Mouse (Mus musculus) heart, embryonic 16.5 days (tissue): ENCODE data around the gene Tmprss9. TPM values are rescaled to one million over a fixed set of nuclear protein-coding genes. Genes with fewer than 3 reads are reported as not detected.
"Not testable (repeated sequence)": the region's sequence is repeated elsewhere in the genome, so short reads cannot be mapped to it uniquely, and the experiment has no call there.

Experiments used
- ATAC-seq: fragments of 200-750 bp; cut with Nextera tagmentation; replicated peaks from 2 replicates; pipeline ENCODE4 v1.8.0; 2017; ENCODE audit warnings: moderate number of reproducible peaks; ENCODE audit not compliant: insufficient read depth, low FRiP score; ENCODE audit errors: extremely low read depth
- H3K27ac ChIP-seq: fragments of 300-500 bp; sonication (generic); 2 replicates; pipeline ENCODE4 v1.5.1; 2014; ENCODE audit warnings: mild to moderate bottlenecking, low read length, control low read depth, moderate library complexity
- H3K27me3 ChIP-seq: fragments of 300-500 bp; sonication (generic); 2 replicates; pipeline ENCODE4 v1.6.1; 2014; ENCODE audit warnings: low read length, mixed read lengths; ENCODE audit not compliant: control insufficient read depth, insufficient read depth
- H3K36me3 ChIP-seq: fragments of 300-500 bp; sonication (generic); 2 replicates; pipeline ENCODE4 v1.6.1; 2014; ENCODE audit not compliant: control insufficient read depth, insufficient read depth
- H3K4me1 ChIP-seq: fragments of 300-500 bp; sonication (generic); 2 replicates; pipeline ENCODE4 v1.6.1; 2014; ENCODE audit warnings: low read length, mixed read lengths; ENCODE audit not compliant: control insufficient read depth, insufficient read depth
- H3K4me2 ChIP-seq: fragments of 300-500 bp; sonication (generic); 2 replicates; pipeline ENCODE4 v1.6.1; 2014; ENCODE audit warnings: low read depth, mild to moderate bottlenecking, control low read depth, low read length
- H3K4me3 ChIP-seq: fragments of 300-500 bp; sonication (generic); 2 replicates; pipeline ENCODE4 v1.5.1; 2014; ENCODE audit warnings: mild to moderate bottlenecking, control low read depth, low read length
- H3K9ac ChIP-seq: fragments of 300-500 bp; sonication (generic); 2 replicates; pipeline ENCODE4 v1.6.1; 2014; ENCODE audit warnings: low read length, control low read depth
- H3K9me3 ChIP-seq: fragments of 300-500 bp; sonication (generic); replicated peaks from 2 replicates; pipeline ENCODE4 v1.6.1; 2016; ENCODE audit warnings: low read length; ENCODE audit not compliant: control insufficient read depth
- WGBS: fragments of 180-500 bp; shearing (Covaris S2); extraction: QIAGEN DNeasy Blood & Tissue Kit; methylation state at CpG from one replicate; pipeline ENCODE4 v1.1.7; 2014; 5-methylcytosine and 5-hydroxymethylcytosine counted together
- polyA plus RNA-seq: library from polyadenylated mRNA; unstranded; fragments of >200 nt; fragmentation: Nextera tagmentation; extraction: Ambion mirVana; gene quantifications from 2 replicates; pipeline ENCODE4 v1.2.1, GENCODE M21; 2015

Gene Tmprss9
- polyA plus RNA-seq, 1 experiment from 2014 or later: not detected

DNA sequence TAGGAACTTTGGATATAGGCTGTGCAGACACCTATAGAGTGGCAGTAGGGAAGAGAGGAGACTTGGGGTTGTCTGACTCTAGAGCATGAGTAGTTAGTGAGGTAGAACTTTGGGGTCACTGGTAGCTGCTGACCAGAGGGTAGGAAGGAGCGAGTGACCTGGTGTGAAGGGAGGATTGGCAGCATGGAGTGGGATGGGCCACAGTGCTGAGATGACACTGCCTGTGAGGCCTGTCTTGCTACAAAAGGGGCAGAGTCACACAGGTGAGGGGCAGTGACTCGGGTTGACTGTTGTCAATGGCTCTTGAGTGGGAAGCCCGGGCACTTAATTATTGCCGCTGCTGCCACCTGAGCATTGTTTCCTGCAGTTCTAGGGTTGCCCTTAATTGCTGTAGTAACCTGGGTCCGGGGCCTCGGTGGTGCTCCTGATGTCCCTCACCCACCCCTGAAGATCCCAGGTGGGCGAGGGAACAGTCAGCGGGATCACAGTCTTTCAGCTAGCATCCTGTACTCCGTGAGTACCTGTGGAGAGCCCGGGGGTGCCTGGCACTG, 43.7 kb upstream of the Tmprss9 start:
- Histone ChIP-seq H3K9ac (peak overlapping the region; percentile 95), H3K4me2 (peak overlapping the region; percentile 86), H3K27ac (no peak overlapping the region), H3K27me3 (peaks cover 2% of the 10 kb centered on the region), H3K9me3 (no peaks in the 10 kb centered on the region), H3K36me3 (peaks cover 15% of the 10 kb centered on the region), H3K4me3 (peak overlapping the region; percentile 93), H3K4me1 (peaks cover 31% of the 10 kb centered on the region)
- ATAC-seq: no peak
- 67% methylated on average over 10 of the region's 10 CpGs for WGBS

- H3K4me1 ChIP-seq: peaks cover 31% of the 10 kb centered on the region
- H3K9me3 ChIP-seq, H3K27me3 ChIP-seq, H3K9ac ChIP-seq, ATAC-seq, H3K27ac ChIP-seq: not testable (repeated sequence)
- 73% methylated on average over 8 of the region's 9 CpGs for WGBS
- H3K36me3 ChIP-seq: peaks cover 15% of the 10 kb centered on the region
- H3K4me3 ChIP-seq: peak overlapping the region; percentile 93
- H3K4me2 ChIP-seq: peak overlapping the region; percentile 86; the same call in 1 of the 2 replicates
Measured at GRCm38 (mm10) chr10:80828587-80828986, 43.1 kb upstream of the Tmprss9 start.

DNA sequence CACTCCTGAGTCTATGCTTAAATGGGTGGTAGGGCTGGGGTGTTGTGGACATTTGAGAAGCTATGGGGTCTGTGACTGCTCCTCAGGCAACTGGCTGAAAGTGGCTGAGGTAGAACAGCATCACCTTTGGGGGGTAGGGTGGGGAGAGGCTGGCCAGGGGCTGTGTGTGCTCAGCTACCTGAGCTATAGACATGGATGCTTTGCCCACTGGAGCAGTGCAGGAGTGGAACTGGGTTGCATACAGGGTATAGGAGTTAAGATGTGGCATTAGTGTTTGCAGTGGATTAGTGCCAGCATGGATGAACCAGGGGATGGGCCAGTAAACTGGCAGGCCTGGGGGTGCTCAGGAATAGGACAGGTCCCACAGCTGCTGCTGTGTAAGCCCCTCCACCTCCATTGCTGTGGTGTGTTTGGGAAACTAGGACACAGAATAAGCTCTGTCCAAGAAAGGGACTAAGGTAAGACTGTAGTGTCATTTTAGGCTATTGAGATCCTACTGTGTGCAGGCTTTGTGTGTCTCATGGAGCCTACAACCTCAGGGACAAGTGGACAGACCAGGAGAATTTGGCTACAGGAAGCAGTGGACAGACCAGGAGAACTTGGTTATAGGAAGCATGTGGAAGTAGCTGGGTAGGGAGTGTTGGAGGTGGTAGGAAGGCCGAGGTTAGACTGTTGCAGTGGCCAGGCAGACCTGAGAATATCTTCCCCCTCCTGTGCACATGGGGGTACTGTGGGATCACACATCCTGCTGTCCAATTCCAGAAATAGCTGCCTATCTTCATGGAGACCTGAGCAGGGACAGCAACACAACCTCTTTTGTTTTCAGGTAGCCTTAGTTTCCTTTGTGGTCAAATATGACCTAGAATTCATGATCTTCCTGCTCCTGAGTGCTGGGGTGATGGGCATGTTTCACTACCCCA, 42.0 kb upstream of the Tmprss9 start:
- H3K9ac ChIP-seq: peak overlapping the region; percentile 29; the same call in 1 of the 2 replicates
- peaks cover 15% of the 10 kb centered on the region for H3K36me3 ChIP-seq
- ATAC-seq: no peak
- H3K4me1 ChIP-seq: peaks cover 31% of the 10 kb centered on the region
- 35% methylated on average over 1 of the region's 1 CpGs for WGBS
- no peak overlapping the region for H3K4me3 ChIP-seq
- peak overlapping the region; percentile 18; the same call in 1 of the 2 replicates for H3K27ac ChIP-seq
- H3K4me2 ChIP-seq: no peak overlapping the region
- peaks cover 14% of the 10 kb centered on the region for H3K27me3 ChIP-seq
- no peaks in the 10 kb centered on the region for H3K9me3 ChIP-seq

DNA sequence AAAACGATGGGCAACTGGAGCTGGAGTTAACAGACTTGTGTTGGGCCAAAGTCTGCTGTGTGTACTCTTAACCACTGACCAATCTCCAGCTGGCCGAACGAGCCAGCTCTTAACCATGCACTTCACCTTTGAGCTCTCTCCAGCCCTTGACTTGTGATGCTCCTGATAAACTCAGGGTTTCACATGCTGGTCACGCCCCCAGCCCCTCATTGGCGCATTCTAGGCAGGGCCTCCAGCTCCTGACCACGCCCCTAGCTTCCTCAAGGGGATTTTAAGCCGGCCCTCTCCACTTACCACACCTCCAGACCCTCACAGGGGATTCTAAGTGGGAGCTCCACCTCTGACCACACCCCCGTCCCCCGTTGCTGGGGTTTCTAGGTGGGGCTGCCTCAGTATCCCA, 40.5 kb upstream of the Tmprss9 start:
- WGBS: 4% methylated on average over 9 of the region's 9 CpGs
- no peak for ATAC-seq
- Histone ChIP-seq H3K4me2 (no peak overlapping the region), H3K4me3 (no peak overlapping the region), H3K9ac (no peak overlapping the region), H3K27me3 (peaks cover 30% of the 10 kb centered on the region), H3K36me3 (peaks cover 15% of the 10 kb centered on the region), H3K9me3 (no peaks in the 10 kb centered on the region), H3K27ac (no peak overlapping the region), H3K4me1 (peaks cover 29% of the 10 kb centered on the region)

- peaks cover 15% of the 10 kb centered on the region for H3K36me3 ChIP-seq
- ATAC-seq: no peak
- peaks cover 38% of the 10 kb centered on the region for H3K4me1 ChIP-seq
- no peak overlapping the region for H3K27ac ChIP-seq
- no peaks in the 10 kb centered on the region for H3K9me3 ChIP-seq
- no peak overlapping the region for H3K4me2 ChIP-seq
- H3K4me3 ChIP-seq: no peak overlapping the region
- H3K27me3 ChIP-seq: peaks cover 34% of the 10 kb centered on the region
- H3K9ac ChIP-seq: no peak overlapping the region
- 66% methylated on average over 7 of the region's 7 CpGs for WGBS
Measured at GRCm38 (mm10) chr10:80832818-80833217, 38.8 kb upstream of the Tmprss9 start.

GRCm38 (mm10) chr10:80835617-80836016, 36.0 kb upstream of the Tmprss9 start:
- WGBS: 53% methylated on average over 30 of the region's 30 CpGs
- Histone ChIP-seq H3K36me3 (no peaks in the 10 kb centered on the region), H3K27ac (no peak overlapping the region), H3K4me2 (no peak overlapping the region), H3K9me3 (no peaks in the 10 kb centered on the region), H3K9ac (no peak overlapping the region), H3K4me3 (no peak overlapping the region), H3K4me1 (peaks cover 25% of the 10 kb centered on the region), H3K27me3 (peaks cover 34% of the 10 kb centered on the region)
- ATAC-seq: no peak

- H3K27me3 ChIP-seq: peaks cover 39% of the 10 kb centered on the region
- no peak overlapping the region for H3K4me3 ChIP-seq
- H3K4me2 ChIP-seq: 0 out of 2 replicates have a peak overlapping the region, but pooled peaks have one; percentile 2
- no peaks in the 10 kb centered on the region for H3K9me3 ChIP-seq
- no peak for ATAC-seq
- no peak overlapping the region; the same call in none of the 2 replicates for H3K27ac ChIP-seq
- WGBS: 39% methylated on average over 7 of the region's 7 CpGs
- H3K4me1 ChIP-seq: peaks cover 18% of the 10 kb centered on the region
- no peaks in the 10 kb centered on the region for H3K36me3 ChIP-seq
- H3K9ac ChIP-seq: 0 out of 2 replicates have a peak overlapping the region, but pooled peaks have one; percentile 33
Measured at GRCm38 (mm10) chr10:80836949-80837379, 34.7 kb upstream of the Tmprss9 start.

GRCm38 (mm10) chr10:80837827-80838226, 33.8 kb upstream of the Tmprss9 start:
- Histone ChIP-seq H3K9ac (0 out of 2 replicates have a peak overlapping the region, but pooled peaks have one; percentile 3), H3K27me3 (peaks cover 42% of the 10 kb centered on the region), H3K4me3 (no peak overlapping the region), H3K4me2 (0 out of 2 replicates have a peak overlapping the region, but pooled peaks have one; percentile 10), H3K4me1 (peaks cover 18% of the 10 kb centered on the region), H3K9me3 (no peaks in the 10 kb centered on the region), H3K27ac (peak overlapping the region; percentile 71), H3K36me3 (no peaks in the 10 kb centered on the region)
- ATAC-seq: peak; percentile 78
- WGBS: 12% methylated on average over 2 of the region's 2 CpGs
